Mouse (Mus musculus): ENCODE results near the gene H2-Ob.

DNA sequence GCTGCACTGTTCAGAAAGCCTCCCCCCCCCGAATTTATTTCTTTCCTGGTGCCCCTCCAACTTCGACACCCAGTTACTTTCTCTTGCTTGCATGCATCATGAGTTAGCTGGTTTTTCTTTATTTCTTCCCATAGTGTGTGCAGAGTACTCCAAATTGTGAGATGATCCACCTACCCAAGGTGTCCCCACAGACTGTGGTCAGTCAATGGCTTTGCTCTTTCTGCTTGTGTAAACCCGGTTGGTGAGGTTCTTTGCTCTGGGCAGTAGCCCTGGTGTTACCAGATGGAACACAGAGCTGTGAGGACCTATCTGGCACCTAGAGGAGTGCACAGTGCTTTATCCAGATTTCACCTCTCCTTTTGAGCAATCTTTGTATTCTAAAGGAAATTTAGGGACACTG is 49.4 kb downstream of the H2-Ob start:
- TF ChIP-seq POLR2A (IDR thresholded peaks at IDR 0.05; ENCODE audit: borderline replicate concordance, control insufficient read depth, low read depth, low read length) (no peak), CTCF (IDR thresholded peaks at IDR 0.05; ENCODE audit: control insufficient read depth, insufficient read depth, low read length) (no peak)

Measured in bone marrow, adult 2 months (tissue).